Mouse (Mus musculus) erythroblast, embryonic 14.5 days (primary cell): ENCODE results near the gene Nes. TPM values are rescaled to one million over a fixed set of nuclear protein-coding genes. Genes with fewer than 3 reads are reported as not detected.

Source experiments
- H3K27me3 ChIP-seq: 2 replicates; pipeline ENCODE4 v1.6.1; 2012; ENCODE audit warnings: inconsistent platforms; ENCODE audit not compliant: control insufficient read depth
- H3K36me3 ChIP-seq: 2 replicates; pipeline ENCODE4 v1.6.1; 2012; ENCODE audit warnings: mild to moderate bottlenecking, inconsistent platforms; ENCODE audit not compliant: control insufficient read depth
- H3K4me1 ChIP-seq: 2 replicates; pipeline ENCODE4 v1.6.1; 2012; ENCODE audit warnings: inconsistent platforms; ENCODE audit not compliant: control insufficient read depth
- H3K4me3 ChIP-seq: replicated peaks from 2 replicates; pipeline ENCODE3; 2012; ENCODE audit warnings: moderate library complexity, mild to moderate bottlenecking, inconsistent platforms
- H3K9me3 ChIP-seq: 2 replicates; pipeline ENCODE4 v1.6.1; 2012; ENCODE audit warnings: low read length, inconsistent platforms, mixed read lengths; ENCODE audit not compliant: control insufficient read depth
- GATA1 ChIP-seq: IDR thresholded peaks from 2 replicates; pipeline ENCODE4 v1.6.1; 2012; ENCODE audit warnings: low read length, inconsistent platforms, mixed read lengths
- TAL1 ChIP-seq: IDR thresholded peaks from 3 replicates; pipeline ENCODE4 v1.6.1; 2012; ENCODE audit warnings: low read length, inconsistent platforms, mixed read lengths
- polyA plus RNA-seq: library from polyadenylated mRNA; stranded (reverse); fragments of >175 nt; gene quantifications from 2 replicates; pipeline ENCODE4 v1.2.3, GENCODE M21; 2012

The Nes gene
- polyA plus RNA-seq, 1 experiment, result not detected

DNA sequence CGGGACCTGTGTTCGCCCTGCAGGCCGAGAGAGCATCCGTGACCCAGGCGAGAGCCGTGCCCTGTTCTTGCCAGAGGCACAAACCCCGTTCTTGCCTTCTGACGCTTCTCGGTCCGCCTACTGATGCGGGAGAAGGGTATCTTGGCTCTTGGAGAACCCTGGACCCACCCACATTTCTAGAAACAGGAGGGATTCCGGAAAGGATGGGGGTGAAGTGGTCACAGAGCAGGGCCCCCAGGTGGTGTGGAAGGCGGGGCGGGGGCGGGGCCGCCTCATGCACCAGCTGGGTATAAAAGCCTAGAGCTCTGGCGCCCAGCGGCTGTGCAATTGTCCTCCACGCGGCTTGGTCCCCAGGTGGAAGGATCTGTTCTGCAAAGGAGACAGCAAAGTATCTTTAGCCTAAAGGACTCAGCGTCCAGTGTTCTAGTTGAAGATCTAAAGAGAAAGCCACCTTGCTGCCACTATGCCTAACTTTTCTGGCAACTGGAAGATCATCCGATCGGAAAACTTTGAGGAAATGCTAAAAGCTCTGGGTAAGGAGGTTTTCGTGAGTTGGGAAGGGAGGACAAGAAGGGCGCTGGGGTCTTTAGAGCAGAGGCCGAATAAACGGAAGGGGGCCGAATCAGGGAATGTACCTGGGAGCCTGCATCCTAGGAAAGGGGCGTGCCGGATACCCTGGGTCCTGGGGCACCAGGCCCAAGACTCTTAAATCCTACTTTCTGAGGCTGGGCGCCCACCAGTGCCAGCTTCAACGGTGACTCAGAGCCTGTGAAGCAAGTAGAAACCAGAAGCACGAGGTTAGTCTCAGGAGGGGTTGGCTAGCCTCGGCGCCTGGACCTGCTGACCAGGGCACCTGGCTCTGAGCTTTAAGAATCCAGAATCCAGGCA, 22.3 kb upstream of the Nes start, which contains the start of gene Crabp2:
TSS of gene Crabp2 (plus strand) at position 289 of the 888 bp plus-strand sequence.
- H3K4me1 ChIP-seq, result peaks cover 2% of the 10 kb centered on the region
- H3K9me3 ChIP-seq, result no peaks in the 10 kb centered on the region; the same call in 1 of the 2 replicates
- TF ChIP-seq TAL1 (no peak), GATA1 (no peak)
- H3K4me3 ChIP-seq, result no peak within 1 kb of the TSS
- peaks cover 94% of the 10 kb centered on the region for H3K27me3 ChIP-seq
- H3K36me3 ChIP-seq, result peaks cover 7% of the 10 kb centered on the region

DNA sequence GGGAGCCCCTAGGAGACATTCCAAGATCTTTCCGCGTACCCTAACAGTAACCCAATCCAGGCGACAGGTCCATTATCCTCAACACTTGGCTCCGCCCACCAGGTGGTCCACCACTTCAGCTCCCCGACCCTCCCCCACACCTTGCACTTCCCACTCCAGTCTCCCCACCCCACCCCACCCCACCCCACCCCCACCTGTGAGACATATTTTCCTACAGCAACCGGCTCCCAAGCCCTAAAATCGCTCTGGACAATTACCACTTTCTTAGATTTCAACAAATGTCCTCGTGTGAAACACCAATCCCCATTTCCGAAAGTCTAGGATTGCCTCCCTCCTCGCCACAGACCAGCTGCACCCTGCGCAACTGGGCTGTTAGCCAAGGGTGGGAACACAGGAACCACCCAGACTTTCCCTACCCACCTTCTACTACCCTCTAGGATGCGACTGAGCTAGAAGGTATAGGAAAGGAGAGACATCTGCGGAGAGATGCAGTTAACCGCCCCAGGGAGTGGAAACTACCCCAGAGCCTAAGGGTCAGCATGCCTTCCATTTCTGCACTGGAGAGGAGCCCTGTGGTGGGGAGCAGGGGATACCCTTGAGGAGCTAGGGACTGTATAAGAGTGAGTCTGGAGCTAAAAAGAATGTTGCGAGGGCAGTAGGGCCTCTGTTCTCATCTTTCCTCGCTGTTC, 21.5 kb upstream of the Nes start:
- TF ChIP-seq GATA1 (no peak), TAL1 (no peak)
- Histone ChIP-seq H3K36me3 (peaks cover 3% of the 10 kb centered on the region), H3K4me3 (no peak overlapping the region), H3K4me1 (peaks cover 2% of the 10 kb centered on the region), H3K27me3 (peaks cover 100% of the 10 kb centered on the region), H3K9me3 (no peaks in the 10 kb centered on the region; the same call in 1 of the 2 replicates)

DNA sequence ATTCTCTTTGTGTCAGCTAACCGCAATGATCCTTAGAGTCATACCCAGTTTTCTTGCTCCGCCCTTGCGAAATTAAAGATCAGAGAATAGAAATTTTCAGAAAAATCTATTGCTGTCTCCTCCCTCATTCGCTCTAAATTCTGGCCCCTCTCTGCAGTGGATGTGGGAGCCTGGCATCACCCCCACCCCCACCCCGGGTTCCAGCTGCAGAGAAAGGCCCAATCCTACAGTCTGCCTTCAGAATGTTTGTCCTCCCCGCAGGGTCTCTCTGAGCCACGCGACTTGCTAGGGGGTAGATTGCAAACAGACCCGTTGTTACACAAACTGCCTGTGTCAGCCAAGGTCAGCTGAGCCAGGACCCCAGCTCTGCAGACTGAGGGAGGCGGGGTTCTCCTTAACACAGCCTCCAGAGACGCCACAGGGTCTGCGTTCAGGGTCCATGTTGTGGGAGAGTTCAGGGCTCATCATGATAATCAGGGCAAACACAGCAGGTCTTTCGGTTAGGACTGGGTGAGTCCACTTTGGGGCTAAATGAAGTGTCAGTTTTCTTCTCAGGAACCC, 20.8 kb upstream of the Nes start:
- TF ChIP-seq GATA1 (no peak), TAL1 (no peak)
- no peaks in the 10 kb centered on the region; the same call in 1 of the 2 replicates for H3K9me3 ChIP-seq
- no peaks in the 10 kb centered on the region for H3K36me3 ChIP-seq
- H3K4me1 ChIP-seq, result peaks cover 2% of the 10 kb centered on the region
- peaks cover 100% of the 10 kb centered on the region for H3K27me3 ChIP-seq
- H3K4me3 ChIP-seq, result no peak overlapping the region

DNA sequence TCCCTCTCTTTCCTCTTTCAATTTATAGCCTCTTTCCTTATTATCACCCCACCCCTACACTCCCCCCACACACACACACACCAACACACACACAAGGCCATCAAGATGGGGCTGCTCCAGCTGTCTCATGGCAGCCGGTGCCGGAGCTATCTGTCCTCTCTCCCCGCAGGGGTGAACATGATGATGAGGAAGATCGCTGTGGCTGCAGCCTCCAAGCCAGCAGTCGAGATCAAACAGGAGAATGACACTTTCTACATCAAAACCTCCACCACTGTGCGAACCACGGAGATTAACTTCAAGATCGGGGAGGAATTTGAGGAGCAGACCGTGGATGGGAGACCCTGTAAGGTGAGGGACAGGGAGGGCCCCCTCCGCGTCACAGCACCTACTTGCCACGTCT, 18.9 kb upstream of the Nes start:
- no peak for TF ChIP-seq GATA1
- TF ChIP-seq TAL1, result no peak
- H3K4me1 ChIP-seq, result peaks cover under 1% of the 10 kb centered on the region
- no peaks in the 10 kb centered on the region; the same call in 1 of the 2 replicates for H3K9me3 ChIP-seq
- no peak overlapping the region for H3K4me3 ChIP-seq
- H3K27me3 ChIP-seq, result peaks cover 96% of the 10 kb centered on the region
- H3K36me3 ChIP-seq, result no peaks in the 10 kb centered on the region

DNA sequence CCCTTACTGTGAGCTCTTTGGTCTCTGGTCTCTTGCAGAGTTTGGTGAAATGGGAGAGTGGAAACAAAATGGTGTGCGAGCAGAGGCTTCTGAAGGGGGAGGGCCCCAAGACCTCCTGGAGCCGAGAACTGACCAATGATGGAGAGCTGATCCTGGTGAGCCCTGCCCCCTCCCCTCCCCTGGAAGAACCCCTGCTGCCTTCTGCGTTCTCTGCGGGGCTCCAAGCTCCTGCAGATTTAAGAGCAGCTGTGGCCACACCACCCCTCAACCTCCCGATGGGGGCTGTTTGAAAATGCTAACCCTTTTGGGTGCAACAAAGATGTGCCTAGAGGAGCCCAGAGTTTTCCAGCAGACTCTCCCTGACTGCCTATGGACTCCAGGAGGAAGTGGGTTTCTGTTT, 18.4 kb upstream of the Nes start:
- no peaks in the 10 kb centered on the region; the same call in 1 of the 2 replicates for H3K9me3 ChIP-seq
- peaks cover 93% of the 10 kb centered on the region for H3K27me3 ChIP-seq
- TF ChIP-seq GATA1, result no peak
- no peak for TF ChIP-seq TAL1
- H3K36me3 ChIP-seq, result no peaks in the 10 kb centered on the region
- H3K4me1 ChIP-seq, result no peaks in the 10 kb centered on the region; the same call in 1 of the 2 replicates
- H3K4me3 ChIP-seq, result no peak overlapping the region

DNA sequence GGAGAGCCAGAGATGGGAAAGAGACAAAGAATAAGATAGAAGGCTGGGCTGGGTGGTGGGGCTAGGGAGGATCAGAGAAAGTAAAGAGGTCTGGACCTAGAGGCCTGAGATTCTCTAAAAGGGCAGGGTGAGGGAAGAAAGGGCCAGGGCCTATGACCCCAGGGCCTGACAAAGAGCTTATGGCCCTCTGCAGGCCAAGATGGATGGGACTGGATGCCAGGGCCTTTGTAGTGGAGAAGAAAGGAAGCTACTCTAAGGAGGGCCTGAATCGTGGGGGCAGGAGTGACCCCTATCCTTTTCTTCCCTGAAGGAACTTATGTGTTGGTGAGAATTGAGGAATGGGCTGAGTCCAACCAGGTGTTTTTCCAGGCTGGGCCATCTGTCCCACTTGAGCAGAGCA, 12.8 kb upstream of the Nes start:
- Histone ChIP-seq H3K4me3 (no peak overlapping the region), H3K36me3 (no peaks in the 10 kb centered on the region), H3K9me3 (no peaks in the 10 kb centered on the region), H3K4me1 (peaks cover 5% of the 10 kb centered on the region; the same call in 1 of the 2 replicates), H3K27me3 (peaks cover 82% of the 10 kb centered on the region)
- TF ChIP-seq GATA1 (no peak), TAL1 (no peak)

DNA sequence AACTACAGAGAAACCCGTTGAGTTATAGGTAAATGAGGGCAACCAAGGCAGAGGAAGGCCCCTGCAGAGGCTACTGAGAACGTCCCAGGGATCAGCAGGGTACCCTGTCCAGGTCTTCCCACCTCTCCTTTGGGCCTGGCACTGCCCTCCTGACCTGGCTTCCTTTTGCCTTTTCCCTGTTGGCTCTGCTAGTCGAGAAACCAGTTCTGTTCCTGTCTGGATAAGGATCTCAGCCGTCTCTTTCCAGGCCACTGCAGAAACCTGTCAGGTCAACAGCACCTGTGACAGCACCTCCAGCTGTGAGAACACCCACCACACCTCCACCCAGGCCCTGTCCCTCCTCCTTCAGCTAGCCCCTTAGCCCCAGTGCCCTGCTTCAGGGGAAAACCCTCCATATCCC, 12.4 kb upstream of the Nes start:
- Histone ChIP-seq H3K9me3 (no peaks in the 10 kb centered on the region), H3K4me3 (no peak overlapping the region), H3K4me1 (peaks cover 5% of the 10 kb centered on the region; the same call in 1 of the 2 replicates), H3K36me3 (no peaks in the 10 kb centered on the region), H3K27me3 (peaks cover 80% of the 10 kb centered on the region)
- no peak for TF ChIP-seq GATA1
- no peak for TF ChIP-seq TAL1

DNA sequence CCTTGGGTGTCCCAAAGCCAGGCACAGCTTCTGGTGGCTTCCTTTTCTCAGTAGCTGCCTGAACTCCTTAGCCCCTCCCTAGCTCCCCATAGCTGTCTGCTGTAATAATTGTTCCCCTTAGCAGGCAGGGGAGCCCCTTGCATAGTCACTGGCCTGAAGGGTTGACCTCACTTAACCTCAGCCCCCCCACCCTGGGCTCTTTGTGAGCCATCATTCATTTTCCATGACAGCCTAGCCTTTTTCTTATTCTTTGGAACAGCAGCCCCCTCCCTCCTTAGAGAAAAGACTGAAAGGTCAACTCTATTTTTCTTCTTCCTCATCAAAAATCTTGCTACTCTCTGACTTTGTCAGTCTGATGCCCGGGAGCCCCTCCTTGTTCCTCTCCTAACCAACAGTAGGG, 11.9 kb upstream of the Nes start:
- Histone ChIP-seq H3K9me3 (no peaks in the 10 kb centered on the region), H3K27me3 (peaks cover 76% of the 10 kb centered on the region), H3K36me3 (no peaks in the 10 kb centered on the region), H3K4me3 (no peak overlapping the region), H3K4me1 (peaks cover 5% of the 10 kb centered on the region; the same call in 1 of the 2 replicates)
- TF ChIP-seq GATA1 (no peak), TAL1 (no peak)

DNA sequence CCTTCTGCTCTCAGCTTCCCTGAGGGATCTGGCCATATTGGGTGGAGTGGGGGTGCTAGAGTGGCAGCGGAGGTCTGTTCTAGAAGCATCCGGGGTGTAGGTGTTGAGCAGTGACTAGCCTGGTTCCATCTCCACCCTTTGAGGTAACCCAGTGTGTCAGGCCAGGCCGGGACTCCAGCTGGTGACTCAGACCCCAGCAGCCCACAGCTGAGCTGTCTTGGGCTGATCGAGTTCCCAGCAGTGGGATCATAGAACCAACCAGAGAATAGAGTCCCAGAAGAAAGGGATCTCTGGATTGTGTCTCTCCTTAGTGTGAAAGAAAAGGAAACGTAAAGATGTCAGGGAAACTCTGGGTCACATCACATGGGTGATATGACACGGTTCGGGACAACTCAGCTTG, 11.5 kb upstream of the Nes start:
- H3K4me1 ChIP-seq, result peaks cover 5% of the 10 kb centered on the region; the same call in 1 of the 2 replicates
- no peaks in the 10 kb centered on the region for H3K36me3 ChIP-seq
- TF ChIP-seq TAL1 (no peak), GATA1 (no peak)
- no peaks in the 10 kb centered on the region for H3K9me3 ChIP-seq
- peaks cover 72% of the 10 kb centered on the region for H3K27me3 ChIP-seq
- H3K4me3 ChIP-seq, result no peak overlapping the region
